Mouse (Mus musculus) neural tube, embryonic 12.5 days (tissue): ENCODE results near the gene Tom1l2. TPM values are rescaled to one million over a fixed set of nuclear protein-coding genes. Genes with fewer than 3 reads are reported as not detected.
A peak's percentile ranks its signal among the peaks of the same experiment; 100 is the strongest.

ENCODE experiments used
- ATAC-seq: fragments of 200-750 bp; cut with Nextera tagmentation; 2 replicates; pipeline ENCODE4 v1.8.0; 2017; ENCODE audit warnings: low read depth, mild to moderate bottlenecking, moderate TSS enrichment, moderate library complexity; ENCODE audit not compliant: low FRiP score
- H3K27ac ChIP-seq: fragments of 300-500 bp; sonication (generic); 2 replicates; pipeline ENCODE4 v1.5.1; 2016
- H3K27me3 ChIP-seq: fragments of 300-500 bp; sonication (generic); replicated peaks from 2 replicates; pipeline ENCODE4 v1.6.1; 2016; ENCODE audit warnings: mild to moderate bottlenecking
- H3K36me3 ChIP-seq: fragments of 300-500 bp; sonication (generic); 2 replicates; pipeline ENCODE4 v1.6.1; 2016; ENCODE audit warnings: mild to moderate bottlenecking
- H3K4me1 ChIP-seq: fragments of 300-500 bp; sonication (generic); 2 replicates; pipeline ENCODE4 v1.6.1; 2016
- H3K4me2 ChIP-seq: fragments of 300-500 bp; sonication (generic); replicated peaks from 2 replicates; pipeline ENCODE4 v1.6.1; 2016; ENCODE audit warnings: mild to moderate bottlenecking
- H3K4me3 ChIP-seq: fragments of 300-500 bp; sonication (generic); 2 replicates; pipeline ENCODE4 v1.5.1; 2016
- H3K9ac ChIP-seq: fragments of 300-500 bp; sonication (generic); 2 replicates; pipeline ENCODE4 v1.6.1; 2016; ENCODE audit warnings: mild to moderate bottlenecking
- H3K9me3 ChIP-seq: fragments of 300-500 bp; sonication (generic); 2 replicates; pipeline ENCODE4 v1.6.1; 2016; ENCODE audit warnings: mild to moderate bottlenecking
- WGBS: fragments of 180-500 bp; shearing (Covaris S2); methylation state at CpG from one replicate; pipeline ENCODE4 v1.1.7; 2016; 5-methylcytosine and 5-hydroxymethylcytosine counted together
- polyA plus RNA-seq: library from polyadenylated mRNA; unstranded; fragments of >200 nt; fragmentation: Nextera tagmentation; extraction: Ambion mirVana; gene quantifications from 2 replicates; pipeline ENCODE4 v1.2.1, GENCODE M21; 2016

The Tom1l2 gene
- 43.3 and 46.7 TPM in 2 replicates for polyA plus RNA-seq

GRCm38 (mm10) chr11:60352559-60353411 is at the start of gene Tom1l2, which contains the start of gene Drc3:
Gene Tom1l2, minus strand, starts transcription at chr11:60352905.
Gene Drc3, plus strand, starts transcription at chr11:60353329.
- H3K4me2 ChIP-seq = peak within 1 kb of the TSS; percentile 89
- no peaks in the 10 kb centered on the region for H3K9me3 ChIP-seq
- no peak within 1 kb of the TSS for H3K27ac ChIP-seq
- H3K27me3 ChIP-seq = no peaks in the 10 kb centered on the region
- WGBS = under 1% methylated on average over 57 of the region's 57 CpGs
- peak within 1 kb of the TSS; percentile 73 for H3K9ac ChIP-seq
- peak within 1 kb of the TSS; percentile 70 for H3K4me3 ChIP-seq
- no peaks in the 10 kb centered on the region for H3K36me3 ChIP-seq
- H3K4me1 ChIP-seq = peaks cover 12% of the 10 kb centered on the region
- peak; percentile 100 for ATAC-seq

- Histone ChIP-seq H3K9ac (no peak overlapping the region), H3K36me3 (peaks cover 18% of the 10 kb centered on the region), H3K4me1 (peaks cover 5% of the 10 kb centered on the region; the same call in 1 of the 2 replicates), H3K27me3 (no peaks in the 10 kb centered on the region), H3K4me2 (no peak overlapping the region), H3K27ac (no peak overlapping the region), H3K4me3 (no peak overlapping the region), H3K9me3 (no peaks in the 10 kb centered on the region)
- ATAC-seq = no peak
- 89% methylated on average over 2 of the region's 2 CpGs for WGBS
Observed at GRCm38 (mm10) chr11:60397172-60397571, 44.5 kb upstream of the Tom1l2 start.

GRCm38 (mm10) chr11:60396546-60396945 is 43.8 kb upstream of the Tom1l2 start:
- Histone ChIP-seq H3K4me1 (peaks cover 5% of the 10 kb centered on the region; the same call in 1 of the 2 replicates), H3K4me3 (no peak overlapping the region), H3K27me3 (no peaks in the 10 kb centered on the region), H3K9me3 (no peaks in the 10 kb centered on the region), H3K36me3 (peaks cover 15% of the 10 kb centered on the region), H3K4me2 (no peak overlapping the region), H3K27ac (no peak overlapping the region), H3K9ac (no peak overlapping the region)
- no peak for ATAC-seq
- 72% methylated on average over 6 of the region's 6 CpGs for WGBS

DNA sequence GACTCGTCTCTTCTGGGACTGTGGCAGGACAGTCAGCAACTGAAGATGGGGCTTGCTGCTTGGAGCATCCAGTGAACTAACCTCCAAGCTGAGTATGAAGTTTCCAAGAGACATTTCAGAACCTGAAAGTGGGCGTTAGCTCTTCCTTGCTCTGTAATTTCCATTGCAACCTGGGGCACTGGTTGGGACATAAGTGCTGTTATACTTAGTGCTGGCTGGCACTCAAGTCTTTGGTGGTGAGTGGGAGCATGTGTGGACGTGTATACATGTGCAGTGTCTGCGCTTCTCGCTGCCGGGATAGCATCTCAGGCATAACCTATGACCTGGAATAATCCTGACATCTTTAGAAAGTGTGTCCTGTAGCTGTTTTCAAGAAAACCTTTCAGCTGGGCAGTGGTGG is 38.6 kb upstream of the Tom1l2 start:
- Histone ChIP-seq H3K9me3 (no peaks in the 10 kb centered on the region), H3K9ac (no peak overlapping the region), H3K4me2 (no peak overlapping the region), H3K4me3 (no peak overlapping the region), H3K27ac (no peak overlapping the region), H3K27me3 (no peaks in the 10 kb centered on the region), H3K4me1 (peaks cover 5% of the 10 kb centered on the region; the same call in 1 of the 2 replicates), H3K36me3 (no peaks in the 10 kb centered on the region)
- 84% methylated on average over 6 of the region's 6 CpGs for WGBS
- ATAC-seq = no peak

DNA sequence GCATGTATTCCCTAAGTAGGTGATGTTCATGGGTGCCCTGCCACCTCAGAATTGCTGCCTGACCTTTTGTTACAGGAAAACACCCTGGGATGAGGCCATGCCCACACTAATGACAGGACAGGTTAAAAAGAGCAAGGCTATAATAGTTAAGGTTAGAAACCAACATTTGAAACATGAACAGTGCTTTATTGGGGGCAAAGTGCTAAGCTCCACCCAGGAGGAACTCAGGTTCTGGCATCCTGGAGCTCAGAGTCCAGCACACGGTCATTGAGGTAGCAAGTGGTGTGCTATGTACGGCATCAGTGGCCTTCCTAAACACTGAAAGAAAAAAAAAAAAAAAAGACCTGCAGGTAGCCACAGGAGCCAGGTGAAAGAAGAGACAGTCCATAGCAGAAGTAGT is 35.2 kb upstream of the Tom1l2 start:
- no peak overlapping the region for H3K9ac ChIP-seq
- H3K27ac ChIP-seq = no peak overlapping the region
- H3K36me3 ChIP-seq = no peaks in the 10 kb centered on the region
- H3K27me3 ChIP-seq = no peaks in the 10 kb centered on the region
- H3K4me3 ChIP-seq = no peak overlapping the region
- H3K4me2 ChIP-seq = no peak overlapping the region
- H3K4me1 ChIP-seq = peaks cover 18% of the 10 kb centered on the region; the same call in 1 of the 2 replicates
- no peak for ATAC-seq
- WGBS = 94% methylated on average over 2 of the region's 2 CpGs
- H3K9me3 ChIP-seq = no peaks in the 10 kb centered on the region

DNA sequence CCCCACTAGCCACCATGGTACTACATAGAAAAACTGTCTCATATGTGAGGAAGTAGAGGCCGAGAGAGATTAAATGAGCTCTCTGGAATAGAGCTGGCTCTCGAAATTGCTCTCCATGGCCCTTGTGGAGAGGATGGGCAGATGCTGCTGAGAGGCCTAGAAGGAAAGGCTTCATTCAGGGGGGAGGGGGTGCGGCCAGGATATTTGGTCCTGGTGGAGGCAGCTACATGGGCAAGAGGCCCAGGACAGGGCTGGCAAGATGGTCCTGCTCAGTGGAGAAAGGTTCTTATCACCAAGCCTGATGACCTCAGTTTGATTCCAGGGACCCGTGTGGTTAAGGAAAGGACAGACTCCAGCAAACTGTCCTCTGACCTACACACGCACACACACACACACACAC is 33.2 kb upstream of the Tom1l2 start:
- no peak overlapping the region for H3K4me2 ChIP-seq
- no peaks in the 10 kb centered on the region for H3K27me3 ChIP-seq
- no peak overlapping the region for H3K9ac ChIP-seq
- 0 out of 2 replicates have a peak overlapping the region, but pooled peaks have one; percentile 57 for H3K27ac ChIP-seq
- peaks cover 18% of the 10 kb centered on the region; the same call in 1 of the 2 replicates for H3K4me1 ChIP-seq
- ATAC-seq = no peak
- no peaks in the 10 kb centered on the region for H3K36me3 ChIP-seq
- H3K4me3 ChIP-seq = no peak overlapping the region
- 84% methylated on average over 5 of the region's 5 CpGs for WGBS
- no peaks in the 10 kb centered on the region for H3K9me3 ChIP-seq

DNA sequence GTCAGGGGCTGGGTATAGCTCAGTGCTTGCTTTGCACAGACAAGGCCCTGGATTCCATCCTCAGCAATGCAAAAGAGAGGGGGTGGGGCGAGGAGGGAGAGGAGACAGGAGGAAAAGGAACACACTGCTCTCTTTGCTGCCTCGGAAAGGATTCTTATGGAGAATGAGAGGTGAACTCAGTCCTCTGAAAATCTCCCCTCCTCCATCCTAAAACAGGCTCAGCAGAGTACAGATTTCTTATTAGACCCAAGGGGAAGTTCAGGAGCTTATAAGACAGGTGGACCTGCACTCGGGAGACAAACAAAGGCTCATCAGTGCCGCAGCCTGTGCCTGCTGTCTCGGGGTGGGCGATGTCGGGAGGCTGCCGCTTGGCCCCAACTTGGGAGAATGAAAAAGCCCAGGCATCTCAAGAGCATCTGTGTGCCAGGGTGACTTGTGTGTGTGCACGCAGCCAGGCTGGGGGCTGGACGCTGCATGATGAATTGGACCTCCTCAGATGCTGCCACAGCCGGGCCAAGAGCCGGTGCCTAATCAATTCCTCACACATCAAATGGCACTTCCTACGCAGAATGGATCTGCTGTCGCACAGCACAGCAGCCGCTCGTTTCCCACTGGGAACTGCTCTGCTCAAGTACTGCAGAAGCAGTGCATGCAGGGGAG is 32.2 kb upstream of the Tom1l2 start:
- H3K27me3 ChIP-seq = no peaks in the 10 kb centered on the region
- H3K4me1 ChIP-seq = peaks cover 18% of the 10 kb centered on the region; the same call in 1 of the 2 replicates
- H3K4me3 ChIP-seq = no peak overlapping the region
- H3K27ac ChIP-seq = peak overlapping the region; percentile 57
- WGBS = 1% methylated on average over 16 of the region's 16 CpGs
- H3K9me3 ChIP-seq = no peaks in the 10 kb centered on the region
- no peaks in the 10 kb centered on the region for H3K36me3 ChIP-seq
- peak overlapping the region; percentile 35; the same call in 1 of the 2 replicates for H3K9ac ChIP-seq
- peak; percentile 80 for ATAC-seq
- peak overlapping the region; percentile 52 for H3K4me2 ChIP-seq

DNA sequence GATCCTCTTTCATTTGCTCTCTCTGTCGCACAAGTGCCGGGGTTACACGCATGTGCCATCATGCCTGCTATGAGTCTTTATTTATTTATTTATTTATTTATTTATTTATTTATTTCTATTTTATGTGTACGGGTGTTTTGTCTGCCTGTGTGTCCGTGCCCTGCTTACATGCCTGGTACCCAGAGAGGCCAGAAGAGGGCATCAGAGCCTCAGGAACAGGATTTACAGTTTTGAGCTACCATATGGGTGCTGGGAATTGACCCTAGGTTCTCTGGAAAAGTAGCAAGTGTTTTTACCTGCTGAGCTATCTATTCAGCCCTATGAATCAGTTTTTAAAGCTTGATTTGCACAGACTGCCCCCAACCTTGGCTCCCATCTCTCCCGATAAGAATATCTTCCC is 30.8 kb upstream of the Tom1l2 start:
- H3K9ac ChIP-seq = no peak overlapping the region
- no peak for ATAC-seq
- H3K4me3 ChIP-seq = no peak overlapping the region
- 92% methylated on average over 6 of the region's 6 CpGs for WGBS
- H3K27me3 ChIP-seq = no peaks in the 10 kb centered on the region
- no peaks in the 10 kb centered on the region for H3K36me3 ChIP-seq
- H3K27ac ChIP-seq = no peak overlapping the region
- H3K4me2 ChIP-seq = no peak overlapping the region
- H3K9me3 ChIP-seq = no peaks in the 10 kb centered on the region
- H3K4me1 ChIP-seq = peaks cover 18% of the 10 kb centered on the region; the same call in 1 of the 2 replicates

DNA sequence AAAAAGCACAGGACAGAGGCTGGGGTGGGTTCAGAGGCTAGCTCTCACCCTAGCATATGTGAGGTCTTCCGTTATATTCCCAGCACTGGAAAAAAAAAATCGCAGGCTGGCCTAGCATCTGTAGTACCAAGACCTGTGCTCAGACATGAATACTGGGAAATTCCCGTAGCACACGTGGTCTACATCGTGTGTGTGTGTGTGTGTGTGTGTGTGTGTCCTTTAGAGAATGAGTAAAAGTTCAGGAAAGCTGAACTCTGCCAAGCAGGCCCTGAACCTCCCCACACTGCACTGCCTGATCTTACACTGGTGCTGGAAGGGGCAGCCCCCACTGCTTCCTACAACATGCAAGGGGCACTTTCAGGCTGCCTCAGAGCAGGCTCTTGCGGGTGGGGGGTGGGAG is 21.8 kb upstream of the Tom1l2 start:
- ATAC-seq = no peak
- Histone ChIP-seq H3K4me3 (no peak overlapping the region), H3K9ac (no peak overlapping the region), H3K27me3 (no peaks in the 10 kb centered on the region), H3K36me3 (no peaks in the 10 kb centered on the region), H3K27ac (no peak overlapping the region), H3K4me2 (no peak overlapping the region), H3K4me1 (no peaks in the 10 kb centered on the region), H3K9me3 (no peaks in the 10 kb centered on the region)
- 86% methylated on average over 6 of the region's 6 CpGs for WGBS

- 92% methylated on average over 13 of the region's 13 CpGs for WGBS
- Histone ChIP-seq H3K9ac (no peak overlapping the region), H3K9me3 (no peaks in the 10 kb centered on the region), H3K27ac (no peak overlapping the region), H3K4me2 (no peak overlapping the region), H3K4me3 (no peak overlapping the region), H3K4me1 (peaks cover 6% of the 10 kb centered on the region; the same call in 1 of the 2 replicates), H3K27me3 (no peaks in the 10 kb centered on the region), H3K36me3 (no peaks in the 10 kb centered on the region)
- no peak for ATAC-seq
Observed at GRCm38 (mm10) chr11:60370431-60370830, 17.7 kb upstream of the Tom1l2 start.

DNA sequence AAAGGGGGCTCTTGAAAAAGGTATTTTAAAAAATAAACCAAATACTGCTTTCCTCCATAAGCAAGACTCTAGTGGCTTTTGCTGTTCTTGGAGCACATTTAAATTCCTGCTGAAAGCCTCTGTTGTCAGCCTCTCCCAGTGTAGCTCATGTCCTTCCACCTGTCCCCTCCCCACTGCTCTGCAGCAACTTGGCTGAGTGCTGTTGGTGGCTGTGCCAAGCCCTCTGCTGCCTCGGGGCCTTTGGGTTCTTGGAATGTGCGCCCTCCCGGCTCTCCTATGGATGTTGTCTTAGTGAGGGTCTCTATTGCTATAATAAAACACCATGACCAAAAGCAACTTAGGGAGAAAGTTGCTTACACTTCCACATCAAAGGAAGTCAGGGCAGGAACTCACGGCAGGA is 16.7 kb upstream of the Tom1l2 start:
- Histone ChIP-seq H3K27ac (no peak overlapping the region), H3K4me3 (no peak overlapping the region), H3K36me3 (no peaks in the 10 kb centered on the region), H3K27me3 (no peaks in the 10 kb centered on the region), H3K4me1 (peaks cover 6% of the 10 kb centered on the region; the same call in 1 of the 2 replicates), H3K9ac (no peak overlapping the region), H3K4me2 (no peak overlapping the region), H3K9me3 (no peaks in the 10 kb centered on the region)
- no peak for ATAC-seq
- 41% methylated on average over 4 of the region's 4 CpGs for WGBS

GRCm38 (mm10) chr11:60368909-60369308 is 16.2 kb upstream of the Tom1l2 start:
- Histone ChIP-seq H3K4me2 (no peak overlapping the region), H3K36me3 (no peaks in the 10 kb centered on the region), H3K27me3 (no peaks in the 10 kb centered on the region), H3K27ac (no peak overlapping the region), H3K4me1 (peaks cover 6% of the 10 kb centered on the region; the same call in 1 of the 2 replicates), H3K4me3 (no peak overlapping the region), H3K9me3 (no peaks in the 10 kb centered on the region), H3K9ac (no peak overlapping the region)
- ATAC-seq = no peak
- WGBS = 82% methylated on average over 4 of the region's 4 CpGs
